Mouse (Mus musculus) cortical plate, adult 2 months (tissue): ENCODE data around the gene Pnpla2. TPM values are rescaled to one million over a fixed set of nuclear protein-coding genes. Genes with fewer than 3 reads are reported as not detected.
A peak's percentile ranks its signal among the peaks of the same experiment; 100 is the strongest.

Source experiments
- H3K27ac ChIP-seq: fragments of 200-500 bp; 2 replicates; pipeline ENCODE4 v1.5.1; 2012; ENCODE audit warnings: low read length, control low read depth, inconsistent platforms; ENCODE audit not compliant: insufficient read depth
- H3K4me1 ChIP-seq: fragments of 200-500 bp; 2 replicates; pipeline ENCODE4 v1.6.1; 2011; ENCODE audit warnings: low read length; ENCODE audit not compliant: control insufficient read depth, insufficient read depth
- H3K4me3 ChIP-seq: fragments of 200-500 bp; 2 replicates; pipeline ENCODE4 v1.5.1; 2011; ENCODE audit warnings: mild to moderate bottlenecking, low read length, control low read depth; ENCODE audit not compliant: insufficient read depth
- CTCF ChIP-seq: fragments of 200-500 bp; IDR thresholded peaks from 2 replicates; pipeline ENCODE4 v1.5.1; 2011; ENCODE audit warnings: mild to moderate bottlenecking, control low read depth, low read length; ENCODE audit not compliant: insufficient read depth; ENCODE audit errors: extremely low read depth
- POLR2A ChIP-seq: fragments of 200-500 bp; IDR thresholded peaks from 2 replicates; pipeline ENCODE4 v1.6.1; 2011; ENCODE audit warnings: mild to moderate bottlenecking, low read length, control low read depth; ENCODE audit not compliant: insufficient read depth; ENCODE audit errors: extremely low read depth
- polyA plus RNA-seq: library from polyadenylated mRNA; depleted of rRNA; stranded (reverse); fragments of >200 nt; gene quantifications from 2 replicates; pipeline ENCODE4 v1.2.3, GENCODE M21; 2012

Pnpla2 gene
- polyA plus RNA-seq, 1 experiment = 32.2 TPM

DNA sequence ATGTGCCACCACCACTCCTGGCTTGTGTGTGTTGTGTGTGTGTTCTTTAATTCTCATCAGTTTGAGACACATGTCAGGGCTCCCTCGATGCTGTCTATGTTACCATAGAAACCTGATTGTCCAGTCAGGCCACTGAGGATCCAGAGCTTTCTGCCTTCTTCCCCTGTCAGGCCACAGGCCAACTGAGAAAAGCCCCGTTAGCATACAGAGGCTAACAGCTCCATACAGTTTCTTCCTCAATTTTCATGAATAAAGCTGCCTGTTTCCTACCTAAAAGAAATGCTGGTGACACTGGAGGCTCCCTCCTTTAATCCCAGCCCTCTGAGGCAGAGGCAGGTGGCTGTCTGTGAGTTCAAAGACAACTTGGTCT, 18.5 kb upstream of the Pnpla2 start:
- Histone ChIP-seq H3K4me3 (peak overlapping the region; percentile 75; the same call in 1 of the 2 replicates), H3K4me1 (peaks cover 6% of the 10 kb centered on the region), H3K27ac (no peak overlapping the region)
- TF ChIP-seq POLR2A (no peak), CTCF (no peak)

DNA sequence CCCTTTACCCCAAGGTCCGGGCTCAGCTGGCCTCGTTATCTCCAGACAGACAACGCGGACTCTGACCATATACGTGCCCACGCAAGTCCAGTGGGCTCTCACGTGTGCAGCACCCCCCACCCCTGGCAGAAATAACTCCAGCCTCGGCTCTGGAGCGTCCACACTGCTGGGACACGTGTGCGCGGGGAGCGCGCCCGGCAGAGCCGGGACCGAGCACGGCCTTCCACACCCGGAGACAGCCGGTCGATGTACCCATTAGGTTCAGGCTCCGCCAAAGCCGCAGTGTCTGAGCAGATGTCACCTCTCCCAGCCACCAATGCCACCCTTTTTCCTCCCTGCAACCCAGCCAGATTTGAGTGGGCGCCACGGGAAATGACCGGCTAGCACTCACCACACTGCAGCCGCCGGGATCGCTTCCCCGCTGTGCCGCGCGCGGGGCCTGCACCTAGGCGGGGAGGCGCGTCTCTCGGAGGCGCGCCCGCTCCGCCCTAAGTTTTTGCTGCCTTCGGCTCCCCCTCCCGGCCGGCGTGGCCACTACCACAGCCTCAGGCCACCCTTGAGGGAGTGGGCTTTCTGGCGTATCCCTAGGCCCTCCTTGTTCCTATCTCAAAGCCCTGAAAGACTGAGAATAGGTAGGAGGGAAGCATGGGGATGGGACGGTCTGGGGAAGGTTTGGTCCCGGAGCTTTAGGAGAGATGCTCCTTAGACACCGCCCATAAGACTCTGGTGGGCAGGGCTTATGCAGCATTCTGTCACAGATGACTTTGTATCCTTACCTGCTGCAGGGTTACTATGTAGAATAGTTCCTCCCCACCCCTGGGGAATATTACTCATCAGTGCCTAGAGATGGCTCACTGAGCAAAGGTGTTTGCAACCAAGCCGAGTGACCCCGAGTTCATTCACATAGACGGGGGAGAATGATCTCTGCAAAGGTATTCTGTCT, 17.5 kb upstream of the Pnpla2 start, which contains the start of gene Slc25a22:
Gene Slc25a22, minus strand, starts transcription at position 715 of the 943 bp plus-strand sequence.
- Histone ChIP-seq H3K4me3 (peak within 1 kb of the TSS; percentile 75), H3K4me1 (peaks cover 6% of the 10 kb centered on the region), H3K27ac (peak within 1 kb of the TSS; percentile 79)
- TF ChIP-seq POLR2A (peak; percentile 72), CTCF (peak; percentile 53)

DNA sequence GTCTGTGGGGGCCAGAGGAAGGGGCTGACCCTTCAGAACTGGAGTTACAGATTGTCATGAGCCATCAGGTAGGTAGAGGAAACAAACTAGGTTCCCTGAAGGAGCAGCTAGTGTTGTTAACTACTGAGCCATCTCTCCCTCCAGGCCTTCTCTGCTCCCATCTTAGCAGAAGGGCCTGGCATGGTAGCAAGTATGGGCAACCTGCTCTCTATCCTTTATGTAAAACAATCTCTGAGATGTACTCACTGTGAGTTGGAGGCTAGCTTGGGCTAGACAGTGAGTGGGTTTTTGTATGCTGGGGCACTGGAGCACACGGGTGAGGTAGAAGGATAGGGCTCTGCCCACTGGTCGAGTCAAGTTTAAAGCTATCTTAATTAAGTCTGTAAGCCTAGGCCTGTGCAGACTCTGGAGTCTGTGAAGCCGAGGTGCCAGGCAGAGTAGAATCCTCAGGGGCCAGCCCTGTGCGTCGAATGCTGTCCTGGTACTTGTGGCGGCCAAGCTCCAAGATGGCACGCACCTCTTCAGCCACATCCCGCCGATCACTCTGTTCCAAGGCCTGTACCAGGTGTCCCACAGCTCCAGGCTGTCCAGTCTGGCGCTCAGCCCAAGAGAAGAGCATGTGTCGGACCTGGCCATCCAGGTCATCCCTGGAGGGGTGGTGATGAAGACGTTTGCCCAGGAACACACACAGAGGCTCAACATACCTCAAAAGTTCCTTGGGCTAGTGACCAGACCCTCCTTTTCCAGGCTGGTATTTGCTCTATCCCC, 16.6 kb upstream of the Pnpla2 start:
- TF ChIP-seq CTCF (no peak), POLR2A (no peak)
- Histone ChIP-seq H3K4me1 (peaks cover 6% of the 10 kb centered on the region), H3K27ac (no peak overlapping the region)

DNA sequence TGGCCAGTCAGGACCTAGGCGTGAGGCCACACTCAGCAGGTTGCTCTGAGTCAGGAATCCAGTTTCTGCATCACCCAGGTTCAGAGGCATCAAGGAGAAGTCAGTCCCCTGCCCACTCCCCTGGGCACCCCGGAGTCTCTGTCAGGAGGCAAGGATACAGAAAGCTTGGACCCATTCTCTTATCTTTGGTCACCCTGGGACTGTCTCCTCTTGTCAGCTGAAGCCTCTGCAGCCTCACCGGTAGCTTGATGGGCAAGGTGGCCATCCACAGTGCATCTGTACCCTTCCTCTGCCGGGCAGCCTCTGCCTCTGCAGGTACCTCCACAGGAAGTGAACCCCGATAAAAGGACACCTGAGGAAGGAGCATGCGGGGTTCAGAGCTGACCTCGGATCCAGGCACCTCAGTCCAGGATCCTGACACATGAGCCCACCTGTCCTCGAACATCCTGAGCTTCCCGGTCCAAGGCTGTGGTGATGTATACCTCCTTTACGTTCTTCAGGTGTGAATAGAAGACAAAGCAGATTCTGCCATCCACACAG, 15.8 kb upstream of the Pnpla2 start:
- Histone ChIP-seq H3K27ac (no peak overlapping the region), H3K4me1 (peaks cover 6% of the 10 kb centered on the region), H3K4me3 (no peak overlapping the region)
- TF ChIP-seq POLR2A (no peak), CTCF (no peak)

More for the DNA sequence above, 16.6 kb upstream of the Pnpla2 start:
- H3K4me3 ChIP-seq = no peak overlapping the region

DNA sequence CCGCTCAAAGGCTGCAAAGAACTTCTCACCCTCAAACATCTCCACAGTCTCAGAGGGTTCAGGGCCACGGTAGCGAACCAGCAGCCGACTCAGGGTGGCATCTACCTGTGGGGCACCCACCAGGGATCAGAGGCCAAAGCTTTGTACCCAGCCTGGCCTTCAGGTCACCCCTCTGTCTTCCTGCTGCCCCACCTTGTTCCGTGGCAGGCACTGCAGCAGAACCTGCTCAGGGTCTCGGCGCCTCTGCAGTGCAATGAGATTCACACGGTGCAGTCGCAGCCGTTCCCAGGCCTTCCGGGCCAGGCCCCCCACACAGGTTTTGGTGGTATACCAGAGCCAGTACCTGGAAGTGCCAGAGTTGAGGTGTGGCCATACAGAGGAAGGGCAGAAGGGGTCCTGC, 15.2 kb upstream of the Pnpla2 start:
- H3K27ac ChIP-seq = no peak overlapping the region
- TF ChIP-seq POLR2A (no peak), CTCF (no peak)
- peaks cover 6% of the 10 kb centered on the region for H3K4me1 ChIP-seq
- H3K4me3 ChIP-seq = no peak overlapping the region

DNA sequence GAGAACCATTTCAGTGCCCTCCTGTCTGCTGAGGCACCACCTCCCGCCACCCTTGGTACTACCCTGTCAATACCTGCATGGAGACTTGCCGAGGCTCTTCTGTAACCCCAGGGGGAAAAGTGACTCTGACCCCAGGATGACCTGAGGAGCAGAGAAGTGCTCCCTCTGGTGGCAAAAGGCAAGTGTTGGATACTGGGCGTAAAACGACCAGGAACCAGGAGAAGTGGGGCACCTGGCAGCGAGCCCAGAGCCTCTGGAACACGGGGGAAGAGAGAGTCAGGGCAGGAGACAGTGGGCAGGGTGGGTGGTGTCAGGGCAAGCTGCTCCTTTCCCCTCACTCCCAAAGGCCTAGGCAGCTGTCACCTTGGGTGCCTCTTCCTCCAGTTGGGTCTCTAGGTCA, 14.4 kb upstream of the Pnpla2 start:
- Histone ChIP-seq H3K4me3 (no peak overlapping the region), H3K27ac (no peak overlapping the region), H3K4me1 (peaks cover 3% of the 10 kb centered on the region)
- TF ChIP-seq CTCF = peak; percentile 59
- TF ChIP-seq POLR2A = no peak

DNA sequence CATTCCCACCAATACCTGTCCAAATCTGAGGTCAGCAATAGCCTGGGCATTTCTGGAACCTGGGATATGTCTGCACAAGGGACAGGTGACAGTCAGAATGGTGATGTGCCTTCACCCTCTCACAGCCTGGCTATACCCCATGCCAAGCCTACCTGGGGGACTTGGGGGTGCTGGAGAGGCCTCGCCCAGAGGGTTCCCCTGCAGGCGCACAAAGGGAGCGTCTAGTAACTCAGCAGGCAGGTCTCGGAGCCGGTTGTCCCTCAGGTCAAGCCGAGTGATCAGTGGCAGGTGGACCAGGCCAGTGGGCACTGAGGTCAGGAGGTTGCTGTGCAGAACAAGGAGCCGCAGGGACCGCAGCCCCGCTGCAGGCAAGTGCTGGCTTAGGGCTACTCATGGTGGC, 13.5 kb upstream of the Pnpla2 start:
- TF ChIP-seq POLR2A = no peak
- no peak for TF ChIP-seq CTCF
- Histone ChIP-seq H3K4me3 (no peak overlapping the region), H3K4me1 (no peaks in the 10 kb centered on the region; the same call in 1 of the 2 replicates), H3K27ac (no peak overlapping the region)

DNA sequence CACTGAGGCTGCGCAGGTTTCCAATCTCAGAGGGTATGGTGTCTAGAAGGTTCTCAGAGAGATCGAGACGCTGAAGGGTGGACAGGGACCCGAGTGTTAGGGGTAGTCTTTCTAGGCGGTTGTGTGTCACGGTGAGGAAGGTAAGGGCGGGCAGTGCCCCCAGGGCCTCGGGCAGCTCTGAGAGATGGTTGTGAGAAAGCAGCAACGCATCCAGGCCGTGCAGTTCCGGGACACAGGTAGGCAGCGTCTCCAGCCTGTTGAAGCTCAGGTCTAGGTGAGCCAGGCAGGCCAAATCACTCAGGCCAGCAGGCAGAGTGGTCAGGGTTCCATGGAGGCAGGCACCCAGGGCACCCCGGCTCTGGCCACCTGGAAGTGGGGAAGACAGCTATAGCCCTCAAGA, 12.8 kb upstream of the Pnpla2 start:
- Histone ChIP-seq H3K27ac (no peak overlapping the region), H3K4me1 (no peaks in the 10 kb centered on the region), H3K4me3 (no peak overlapping the region)
- no peak for TF ChIP-seq CTCF
- TF ChIP-seq POLR2A = no peak

DNA sequence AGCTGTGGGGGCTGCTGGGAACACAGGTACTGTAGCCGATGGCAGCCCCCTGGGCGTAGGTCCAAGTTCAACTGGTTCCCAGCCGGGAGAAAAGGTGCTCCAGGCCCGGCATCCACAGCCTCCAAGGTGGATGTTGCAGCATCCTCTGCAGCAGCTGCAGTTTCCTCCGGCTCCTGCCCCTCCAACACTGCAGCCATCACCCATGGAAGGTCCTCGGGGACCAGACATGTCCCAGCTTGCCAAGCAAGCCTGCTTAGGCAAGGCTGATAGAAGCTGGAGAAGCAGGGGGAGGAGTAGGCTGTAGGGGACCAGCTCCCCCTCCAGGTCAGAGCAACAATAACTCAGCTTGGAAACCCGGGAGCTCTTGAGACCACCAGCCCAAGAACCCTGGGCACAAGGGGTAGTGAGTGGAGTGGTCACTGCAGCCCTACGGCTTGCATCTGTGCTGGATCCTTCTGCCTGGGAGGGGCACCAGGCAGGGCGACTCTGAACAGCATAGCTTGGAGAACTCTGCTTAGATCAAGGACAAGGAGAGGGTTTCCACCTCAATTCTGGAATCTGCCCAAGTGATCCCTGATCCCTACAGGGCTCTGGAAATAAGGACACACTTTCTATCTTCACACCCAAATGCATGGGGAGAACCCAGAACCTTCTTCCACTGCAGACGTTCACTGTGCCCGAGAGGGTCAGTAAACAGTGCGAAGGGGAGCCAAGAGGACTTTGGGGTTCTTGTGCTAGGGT, 11.7 kb upstream of the Pnpla2 start:
- H3K4me1 ChIP-seq = no peaks in the 10 kb centered on the region; the same call in 1 of the 2 replicates
- TF ChIP-seq POLR2A (no peak), CTCF (no peak)
- no peak overlapping the region for H3K4me3 ChIP-seq
- H3K27ac ChIP-seq = no peak overlapping the region
